Mouse (Mus musculus): ENCODE measurements around the gene Pik3r1. TPM values are rescaled to one million over a fixed set of nuclear protein-coding genes. Genes with fewer than 3 reads are reported as not detected.

The Pik3r1 gene
- polyA plus RNA-seq, 1 experiment from 2014 or later, result 63.0 TPM

GRCm38 (mm10) chr13:101764111-101764510 is 3.9 kb downstream of the Pik3r1 start:
- Histone ChIP-seq H3K27me3 (replicated peaks) (no peaks in the 10 kb centered on the region), H3K9ac (replicated peaks) (no peak overlapping the region), H3K9me3 (replicated peaks) (no peaks in the 10 kb centered on the region), H3K36me3 (no peaks in the 10 kb centered on the region), H3K4me1 (peaks cover 71% of the 10 kb centered on the region), H3K4me2 (peak overlapping the region; percentile 37), H3K27ac (replicated peaks) (no peak overlapping the region), H3K4me3 (replicated peaks) (peak overlapping the region; percentile 1)
- no peak for ATAC-seq (ENCODE audit: low FRiP score)
- 50% methylated on average over 5 of the region's 5 CpGs for WGBS

GRCm38 (mm10) chr13:101763676-101764075 is 4.3 kb downstream of the Pik3r1 start:
- 54% methylated on average over 9 of the region's 9 CpGs for WGBS
- H3K9me3 ChIP-seq (replicated peaks), result no peaks in the 10 kb centered on the region
- H3K36me3 ChIP-seq, result no peaks in the 10 kb centered on the region
- no peaks in the 10 kb centered on the region for H3K27me3 ChIP-seq (replicated peaks)
- H3K4me2 ChIP-seq, result peak overlapping the region; percentile 37
- peaks cover 71% of the 10 kb centered on the region for H3K4me1 ChIP-seq
- peak overlapping the region; percentile 1 for H3K4me3 ChIP-seq (replicated peaks)
- no peak for ATAC-seq (ENCODE audit: low FRiP score)
- H3K27ac ChIP-seq (replicated peaks), result no peak overlapping the region
- no peak overlapping the region for H3K9ac ChIP-seq (replicated peaks)

GRCm38 (mm10) chr13:101763149-101763548 is 4.9 kb downstream of the Pik3r1 start:
- no peak overlapping the region for H3K9ac ChIP-seq (replicated peaks)

GRCm38 (mm10) chr13:101761617-101762016 is 6.4 kb downstream of the Pik3r1 start:
- Histone ChIP-seq H3K9ac (replicated peaks) (no peak overlapping the region), H3K4me2 (peak overlapping the region; percentile 22; the same call in 1 of the 2 replicates), H3K9me3 (replicated peaks) (no peaks in the 10 kb centered on the region), H3K27me3 (replicated peaks) (no peaks in the 10 kb centered on the region), H3K27ac (replicated peaks) (no peak overlapping the region), H3K4me1 (peaks cover 79% of the 10 kb centered on the region), H3K4me3 (replicated peaks) (no peak overlapping the region), H3K36me3 (peaks cover 8% of the 10 kb centered on the region)
- ATAC-seq (ENCODE audit: low FRiP score), result no peak
- WGBS, result 62% methylated on average over 5 of the region's 5 CpGs

More at GRCm38 (mm10) chr13:101763149-101763548, 4.9 kb downstream of the Pik3r1 start:
- peaks cover 72% of the 10 kb centered on the region for H3K4me1 ChIP-seq
- H3K4me3 ChIP-seq (replicated peaks), result peak overlapping the region; percentile 1; the same call in 1 of the 2 replicates
- H3K4me2 ChIP-seq, result peak overlapping the region; percentile 37
- ATAC-seq (ENCODE audit: low FRiP score), result no peak
- H3K27ac ChIP-seq (replicated peaks), result no peak overlapping the region
- H3K9me3 ChIP-seq (replicated peaks), result no peaks in the 10 kb centered on the region
- no peaks in the 10 kb centered on the region for H3K36me3 ChIP-seq
- 67% methylated on average over 5 of the region's 5 CpGs for WGBS
- no peaks in the 10 kb centered on the region for H3K27me3 ChIP-seq (replicated peaks)

- peaks cover 13% of the 10 kb centered on the region for H3K36me3 ChIP-seq
- no peak for ATAC-seq (ENCODE audit: low FRiP score)
- H3K27me3 ChIP-seq (replicated peaks), result no peaks in the 10 kb centered on the region
- peak overlapping the region; percentile 22; the same call in 1 of the 2 replicates for H3K4me2 ChIP-seq
- 85% methylated on average over 3 of the region's 3 CpGs for WGBS
- H3K9me3 ChIP-seq (replicated peaks), result no peaks in the 10 kb centered on the region
- peaks cover 72% of the 10 kb centered on the region for H3K4me1 ChIP-seq
- no peak overlapping the region for H3K27ac ChIP-seq (replicated peaks)
- no peak overlapping the region for H3K4me3 ChIP-seq (replicated peaks)
- no peak overlapping the region for H3K9ac ChIP-seq (replicated peaks)
Measured at GRCm38 (mm10) chr13:101760953-101761352, 7.1 kb downstream of the Pik3r1 start.

GRCm38 (mm10) chr13:101760001-101760687 is 7.9 kb downstream of the Pik3r1 start:
- Histone ChIP-seq H3K4me1 (peaks cover 66% of the 10 kb centered on the region), H3K36me3 (peaks cover 16% of the 10 kb centered on the region), H3K9ac (replicated peaks) (no peak overlapping the region), H3K9me3 (replicated peaks) (no peaks in the 10 kb centered on the region), H3K27ac (replicated peaks) (no peak overlapping the region), H3K4me2 (peak overlapping the region; percentile 5; the same call in 1 of the 2 replicates), H3K4me3 (replicated peaks) (no peak overlapping the region), H3K27me3 (replicated peaks) (no peaks in the 10 kb centered on the region)
- no peak for ATAC-seq (ENCODE audit: low FRiP score)
- 63% methylated on average over 8 of the region's 8 CpGs for WGBS

- 28% methylated on average over 3 of the region's 3 CpGs for WGBS
Measured at GRCm38 (mm10) chr13:101759281-101759871, 8.6 kb downstream of the Pik3r1 start.

GRCm38 (mm10) chr13:101757801-101758422 is 10.1 kb downstream of the Pik3r1 start:
- Histone ChIP-seq H3K4me2 (no peak overlapping the region), H3K9me3 (replicated peaks) (no peaks in the 10 kb centered on the region), H3K27ac (replicated peaks) (no peak overlapping the region), H3K4me1 (peaks cover 66% of the 10 kb centered on the region), H3K9ac (replicated peaks) (no peak overlapping the region), H3K27me3 (replicated peaks) (no peaks in the 10 kb centered on the region), H3K36me3 (peaks cover 16% of the 10 kb centered on the region), H3K4me3 (replicated peaks) (no peak overlapping the region)
- ATAC-seq (ENCODE audit: low FRiP score), result no peak
- 75% methylated on average over 22 of the region's 22 CpGs for WGBS

More at GRCm38 (mm10) chr13:101759281-101759871, 8.6 kb downstream of the Pik3r1 start:
- H3K4me2 ChIP-seq, result peak overlapping the region; percentile 5; the same call in 1 of the 2 replicates
- no peaks in the 10 kb centered on the region for H3K9me3 ChIP-seq (replicated peaks)
- no peak overlapping the region for H3K9ac ChIP-seq (replicated peaks)
- H3K4me3 ChIP-seq (replicated peaks), result no peak overlapping the region
- no peaks in the 10 kb centered on the region for H3K27me3 ChIP-seq (replicated peaks)
- H3K4me1 ChIP-seq, result peaks cover 66% of the 10 kb centered on the region
- ATAC-seq (ENCODE audit: low FRiP score), result no peak
- peaks cover 16% of the 10 kb centered on the region for H3K36me3 ChIP-seq
- H3K27ac ChIP-seq (replicated peaks), result no peak overlapping the region

- no peaks in the 10 kb centered on the region for H3K27me3 ChIP-seq (replicated peaks)
- H3K36me3 ChIP-seq, result peaks cover 16% of the 10 kb centered on the region
- no peak overlapping the region for H3K4me3 ChIP-seq (replicated peaks)
- no peak for ATAC-seq (ENCODE audit: low FRiP score)
- no peak overlapping the region for H3K9ac ChIP-seq (replicated peaks)
- no peaks in the 10 kb centered on the region for H3K9me3 ChIP-seq (replicated peaks)
- no peak overlapping the region for H3K27ac ChIP-seq (replicated peaks)
- WGBS, result 84% methylated on average over 2 of the region's 2 CpGs
- H3K4me2 ChIP-seq, result no peak overlapping the region
- H3K4me1 ChIP-seq, result peaks cover 56% of the 10 kb centered on the region
Measured at GRCm38 (mm10) chr13:101755228-101755627, 12.8 kb downstream of the Pik3r1 start.

GRCm38 (mm10) chr13:101753639-101754038 is 14.4 kb downstream of the Pik3r1 start:
- H3K27ac ChIP-seq (replicated peaks), result no peak overlapping the region
- H3K27me3 ChIP-seq (replicated peaks), result no peaks in the 10 kb centered on the region
- H3K36me3 ChIP-seq, result peaks cover 16% of the 10 kb centered on the region
- no peaks in the 10 kb centered on the region for H3K9me3 ChIP-seq (replicated peaks)
- H3K4me1 ChIP-seq, result peaks cover 42% of the 10 kb centered on the region
- WGBS, result 75% methylated on average over 6 of the region's 6 CpGs
- H3K4me2 ChIP-seq, result no peak overlapping the region
- no peak for ATAC-seq (ENCODE audit: low FRiP score)
- H3K4me3 ChIP-seq (replicated peaks), result no peak overlapping the region
- H3K9ac ChIP-seq (replicated peaks), result no peak overlapping the region

GRCm38 (mm10) chr13:101751816-101752215 is 16.2 kb downstream of the Pik3r1 start:
- H3K27ac ChIP-seq (replicated peaks), result no peak overlapping the region
- no peaks in the 10 kb centered on the region for H3K27me3 ChIP-seq (replicated peaks)
- peaks cover 32% of the 10 kb centered on the region for H3K4me1 ChIP-seq
- WGBS, result 56% methylated on average over 4 of the region's 4 CpGs
- ATAC-seq (ENCODE audit: low FRiP score), result no peak
- no peak overlapping the region for H3K9ac ChIP-seq (replicated peaks)
- H3K4me3 ChIP-seq (replicated peaks), result no peak overlapping the region
- H3K4me2 ChIP-seq, result no peak overlapping the region
- no peaks in the 10 kb centered on the region for H3K9me3 ChIP-seq (replicated peaks)
- peaks cover 10% of the 10 kb centered on the region for H3K36me3 ChIP-seq

All from neural tube, embryonic 15.5 days (tissue).